Mouse (Mus musculus) liver, adult 2 months (tissue): ENCODE measurements around the gene Fate1. TPM values are rescaled to one million over a fixed set of nuclear protein-coding genes. Genes with fewer than 3 reads are reported as not detected.
"Not testable (repeated sequence)": the region's sequence is repeated elsewhere in the genome, so short reads cannot be mapped to it uniquely, and the experiment has no call there.

ENCODE experiments used
- DNase-seq: peaks from one replicate; pipeline ENCODE4 v3.0.0-alpha.2; 2011; ENCODE audit warnings: low read depth, low spot score; ENCODE audit errors: extremely low read depth
- H3K27ac ChIP-seq: fragments of 200-500 bp; replicated peaks from 2 replicates; pipeline ENCODE4 v1.5.1; 2012; ENCODE audit warnings: low read depth, mild to moderate bottlenecking, control low read depth, inconsistent platforms, low read length; ENCODE audit not compliant: insufficient read depth
- H3K27me3 ChIP-seq: fragments of 200-500 bp; 2 replicates; pipeline ENCODE4 v1.6.1; 2012; ENCODE audit warnings: mild to moderate bottlenecking, moderate library complexity, low read length, inconsistent platforms; ENCODE audit not compliant: control insufficient read depth, insufficient read depth
- H3K36me3 ChIP-seq: fragments of 200-500 bp; 2 replicates; pipeline ENCODE4 v1.6.1; 2012; ENCODE audit warnings: low read length, inconsistent platforms; ENCODE audit not compliant: control insufficient read depth, insufficient read depth
- H3K4me1 ChIP-seq: fragments of 200-500 bp; 2 replicates; pipeline ENCODE4 v1.6.1; 2011; ENCODE audit warnings: low read length; ENCODE audit not compliant: control insufficient read depth, insufficient read depth
- H3K4me3 ChIP-seq: fragments of 200-500 bp; 2 replicates; pipeline ENCODE4 v1.5.1; 2011; ENCODE audit warnings: low read depth, mild to moderate bottlenecking, control low read depth, low read length, moderate library complexity; ENCODE audit not compliant: insufficient read depth
- H3K79me2 ChIP-seq: fragments of 200-500 bp; 2 replicates; pipeline ENCODE4 v1.6.1; 2012; ENCODE audit warnings: inconsistent platforms, mild to moderate bottlenecking, low read length, moderate library complexity; ENCODE audit not compliant: control insufficient read depth, insufficient read depth
- H3K9ac ChIP-seq: fragments of 200-500 bp; 2 replicates; pipeline ENCODE4 v1.6.1; 2012; ENCODE audit warnings: low read depth, mild to moderate bottlenecking, control low read depth, inconsistent platforms, low read length
- CTCF ChIP-seq: fragments of 200-500 bp; IDR thresholded peaks from 2 replicates; pipeline ENCODE4 v1.5.1; 2011; ENCODE audit warnings: low read depth, low read length, control low read depth
- POLR2A ChIP-seq: fragments of 200-500 bp; IDR thresholded peaks from 2 replicates; pipeline ENCODE4 v1.6.1; 2011; ENCODE audit warnings: low read length, control low read depth; ENCODE audit not compliant: insufficient read depth; ENCODE audit errors: extremely low read depth
- WGBS: fragments of 180-500 bp; shearing (Covaris S2); methylation state at CpG from one replicate; pipeline ENCODE4 v1.1.7; 2018; 5-methylcytosine and 5-hydroxymethylcytosine counted together
- polyA plus RNA-seq: library from polyadenylated mRNA; depleted of rRNA; stranded (reverse); fragments of >200 nt; gene quantifications from 2 replicates; pipeline ENCODE4 v1.2.3, GENCODE M21; 2012
- total RNA-seq: library from RNA; depleted of rRNA; stranded (reverse); fragments of >200 nt; gene quantifications from 2 replicates; pipeline ENCODE4 v1.2.3, GENCODE M21; 2014

The Fate1 gene
- total and polyA plus RNA-seq, 2 experiments, result not detected

DNA sequence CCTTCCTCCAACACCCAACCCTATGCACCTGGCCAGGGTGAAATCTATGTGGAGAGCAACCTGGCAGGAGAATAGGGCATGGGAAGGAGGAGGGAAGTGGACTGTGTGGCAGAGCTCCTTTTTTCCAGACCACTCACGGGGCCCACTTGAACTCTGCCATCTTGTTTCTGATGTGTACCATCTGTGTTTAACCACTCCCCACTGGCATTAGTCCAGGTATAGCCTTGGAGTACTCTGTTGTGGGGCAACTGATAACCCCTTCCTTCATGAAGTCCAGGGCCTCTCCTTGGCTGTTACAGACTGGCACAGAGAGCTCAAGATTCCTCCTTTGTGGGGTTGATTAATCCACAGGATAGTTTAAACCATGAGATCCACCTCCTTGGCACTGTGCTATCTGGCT, 4.6 kb upstream of the Fate1 start:
- DNase-seq, result no peak
- WGBS, result 69% methylated on average over 1 of the region's 1 CpGs
- H3K27ac ChIP-seq, result no peak overlapping the region
- no peaks in the 10 kb centered on the region for H3K36me3 ChIP-seq
- H3K4me1 ChIP-seq, result no peaks in the 10 kb centered on the region
- H3K9ac ChIP-seq, result no peak overlapping the region
- TF ChIP-seq POLR2A (no peak), CTCF (no peak)
- no peaks in the 10 kb centered on the region for H3K79me2 ChIP-seq
- H3K4me3 ChIP-seq, result no peak overlapping the region
- no peaks in the 10 kb centered on the region for H3K27me3 ChIP-seq

DNA sequence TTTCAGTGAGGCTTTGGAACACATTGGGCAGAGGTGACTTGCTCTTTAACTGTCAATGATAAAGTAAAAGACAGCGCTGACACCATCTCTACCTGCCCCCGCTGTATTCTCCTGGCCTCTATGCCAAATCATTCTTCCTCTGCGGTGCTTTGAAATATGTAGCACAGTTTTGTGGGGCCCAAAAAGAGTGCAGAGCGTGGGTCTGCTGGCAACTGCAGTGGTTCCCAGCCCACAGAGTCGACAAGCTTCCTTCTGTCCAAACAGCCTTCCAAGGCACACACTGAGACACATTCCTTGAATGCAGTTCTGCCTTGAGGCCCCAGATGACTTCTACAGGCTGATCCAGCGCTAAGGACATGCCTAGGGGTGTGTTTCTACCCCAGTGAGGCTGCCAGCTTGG, 4.0 kb upstream of the Fate1 start:
- TF ChIP-seq POLR2A, result no peak
- no peak for TF ChIP-seq CTCF
- no peaks in the 10 kb centered on the region for H3K79me2 ChIP-seq
- H3K27me3 ChIP-seq, result no peaks in the 10 kb centered on the region
- no peak overlapping the region for H3K27ac ChIP-seq
- DNase-seq, result no peak
- 79% methylated on average over 6 of the region's 6 CpGs for WGBS
- H3K36me3 ChIP-seq, result no peaks in the 10 kb centered on the region
- no peak overlapping the region for H3K4me3 ChIP-seq
- no peaks in the 10 kb centered on the region for H3K4me1 ChIP-seq
- no peak overlapping the region for H3K9ac ChIP-seq

- DNase-seq, result no peak
- Histone ChIP-seq H3K27me3 (no peaks in the 10 kb centered on the region), H3K36me3 (no peaks in the 10 kb centered on the region), H3K79me2 (no peaks in the 10 kb centered on the region), H3K9ac (no peak overlapping the region), H3K4me3 (no peak overlapping the region), H3K4me1 (no peaks in the 10 kb centered on the region), H3K27ac (no peak overlapping the region)
- TF ChIP-seq POLR2A (no peak), CTCF (no peak)
- WGBS, result 68% methylated on average over 5 of the region's 5 CpGs
These were observed 1.5 kb upstream of the Fate1 start for GRCm38 (mm10) chrX:71971325-71971724.

GRCm38 (mm10) chrX:71977681-71978080, 4.9 kb downstream of the Fate1 start:
- DNase-seq, H3K27me3 ChIP-seq, H3K27ac ChIP-seq, H3K4me1 ChIP-seq, H3K9ac ChIP-seq, H3K36me3 ChIP-seq, H3K79me2 ChIP-seq, H3K4me3 ChIP-seq: not testable (repeated sequence)

DNA sequence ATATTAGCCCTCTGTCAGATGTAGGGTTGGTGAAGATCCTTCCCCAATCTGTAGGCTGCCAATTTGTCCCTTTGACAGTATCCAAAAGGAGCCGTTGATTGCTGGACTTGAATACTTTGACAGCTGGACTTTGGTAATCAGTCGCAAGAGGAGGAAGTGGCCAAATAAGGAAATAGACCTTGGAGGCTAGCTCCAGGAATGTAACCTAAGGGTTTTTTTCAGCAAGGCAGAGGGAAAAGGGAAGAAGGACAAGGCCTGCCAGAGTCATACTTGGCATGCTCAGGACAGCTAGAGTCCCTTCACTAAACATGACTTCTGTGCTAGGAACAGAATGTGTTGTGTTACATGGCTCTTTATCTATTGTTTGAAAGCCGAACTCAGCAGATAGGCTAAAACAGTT, 7.7 kb downstream of the Fate1 start:
- Histone ChIP-seq H3K27ac (no peak overlapping the region), H3K36me3 (no peaks in the 10 kb centered on the region), H3K4me3 (no peak overlapping the region), H3K27me3 (no peaks in the 10 kb centered on the region), H3K9ac (no peak overlapping the region), H3K4me1 (no peaks in the 10 kb centered on the region), H3K79me2 (no peaks in the 10 kb centered on the region)
- peak; percentile 15 for DNase-seq
- TF ChIP-seq POLR2A, result no peak
- no peak for TF ChIP-seq CTCF
- WGBS, result 40% methylated on average over 3 of the region's 3 CpGs

- Histone ChIP-seq H3K4me1 (no peaks in the 10 kb centered on the region), H3K79me2 (no peaks in the 10 kb centered on the region), H3K27ac (no peak overlapping the region), H3K27me3 (no peaks in the 10 kb centered on the region), H3K9ac (no peak overlapping the region), H3K36me3 (no peaks in the 10 kb centered on the region), H3K4me3 (no peak overlapping the region)
- no peak for DNase-seq
- 88% methylated on average over 2 of the region's 2 CpGs for WGBS
- TF ChIP-seq CTCF (no peak), POLR2A (no peak)
These were observed 8.5 kb downstream of the Fate1 start for GRCm38 (mm10) chrX:71981322-71981721.
